Mouse (Mus musculus): ENCODE results near the gene Rft1. TPM values are rescaled to one million over a fixed set of nuclear protein-coding genes. Genes with fewer than 3 reads are reported as not detected.
A peak's percentile ranks its signal among the peaks of the same experiment; 100 is the strongest.

Gene Rft1
- polyA plus RNA-seq, 1 experiment from 2014 or later, result 8.4 TPM

DNA sequence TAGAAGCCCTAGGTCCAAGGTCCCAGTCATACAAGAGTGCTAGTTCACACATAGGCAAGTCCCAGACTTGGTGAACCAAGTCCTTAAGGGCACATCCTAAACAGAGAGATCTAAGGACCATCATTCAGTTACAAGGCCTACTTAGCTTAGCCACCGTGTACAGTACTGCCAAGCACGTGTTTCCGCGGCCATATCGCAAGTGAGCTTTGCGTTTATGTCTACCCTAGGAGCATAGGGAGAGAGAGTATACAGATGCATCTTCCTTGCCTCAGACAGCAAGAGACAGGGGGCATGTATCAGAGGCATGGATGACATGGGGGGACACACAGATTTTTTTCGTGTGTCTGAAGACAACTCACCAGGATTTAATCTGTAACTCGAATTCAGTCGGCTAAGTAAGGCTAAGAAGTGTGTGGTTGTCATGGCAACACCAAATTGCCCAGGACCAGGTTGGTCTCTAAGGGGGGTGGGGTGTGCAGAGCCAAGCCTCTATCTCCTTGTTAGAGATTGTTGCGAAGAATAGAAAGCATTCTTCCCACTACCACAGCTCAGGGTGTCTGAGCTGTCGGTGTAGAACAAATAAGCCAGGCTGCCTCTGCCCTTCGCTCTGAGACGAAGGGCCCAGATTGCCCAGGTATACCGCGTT is 43.4 kb downstream of the Rft1 start:
- no peak overlapping the region for H3K4me3 ChIP-seq (ENCODE audit: low read depth, low read length)
- no peak overlapping the region for H3K9ac ChIP-seq (ENCODE audit: low read depth, low read length)
- no peak for TF ChIP-seq CTCF (IDR thresholded peaks at IDR 0.05; ENCODE audit: low read depth)
- H3K27ac ChIP-seq (ENCODE audit: low read depth, low read length), result no peak overlapping the region
- no peak overlapping the region for H3K4me2 ChIP-seq (replicated peaks; ENCODE audit: low read depth)
- H3K36me3 ChIP-seq (ENCODE audit: control insufficient read depth, insufficient read depth), result no peaks in the 10 kb centered on the region; the same call in 1 of the 2 replicates
- H3K27me3 ChIP-seq (replicated peaks; ENCODE audit: control insufficient read depth, insufficient read depth, low read length), result no peaks in the 10 kb centered on the region
- no peak for ATAC-seq
- WGBS, result 71% methylated on average over 15 of the region's 15 CpGs
- no peaks in the 10 kb centered on the region for H3K4me1 ChIP-seq (replicated peaks; ENCODE audit: control insufficient read depth, insufficient read depth, low read length)
- no peaks in the 10 kb centered on the region for H3K9me3 ChIP-seq (ENCODE audit: control insufficient read depth)

DNA sequence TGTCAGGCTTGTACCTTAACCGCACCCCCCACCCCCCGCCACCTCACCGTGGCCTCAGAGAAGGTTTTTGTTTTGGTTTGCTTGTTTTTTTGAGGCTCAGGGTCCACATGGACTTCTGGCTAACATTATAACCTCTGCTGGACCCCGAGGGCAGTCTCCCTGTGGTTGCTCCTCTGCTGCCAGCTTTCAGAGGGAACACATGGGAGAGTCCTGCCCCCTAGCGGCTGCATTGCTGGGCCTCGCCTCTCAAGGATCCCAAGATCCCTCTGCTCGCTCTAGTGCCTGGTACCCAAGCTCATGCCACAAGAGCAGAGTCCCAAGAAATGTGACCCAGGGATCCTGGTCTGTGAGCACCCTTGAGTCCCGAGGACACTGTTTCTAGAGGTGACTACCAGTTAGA is 45.5 kb downstream of the Rft1 start:
- no peak for ATAC-seq
- peak; percentile 86 for TF ChIP-seq CTCF (IDR thresholded peaks at IDR 0.05; ENCODE audit: low read depth)
- Histone ChIP-seq H3K4me3 (ENCODE audit: low read depth, low read length) (no peak overlapping the region), H3K9me3 (ENCODE audit: control insufficient read depth) (no peaks in the 10 kb centered on the region), H3K4me2 (replicated peaks; ENCODE audit: low read depth) (no peak overlapping the region), H3K4me1 (replicated peaks; ENCODE audit: control insufficient read depth, insufficient read depth, low read length) (no peaks in the 10 kb centered on the region), H3K36me3 (ENCODE audit: control insufficient read depth, insufficient read depth) (no peaks in the 10 kb centered on the region), H3K9ac (ENCODE audit: low read depth, low read length) (no peak overlapping the region), H3K27me3 (replicated peaks; ENCODE audit: control insufficient read depth, insufficient read depth, low read length) (no peaks in the 10 kb centered on the region), H3K27ac (ENCODE audit: low read depth, low read length) (no peak overlapping the region)
- 38% methylated on average over 8 of the region's 8 CpGs for WGBS

DNA sequence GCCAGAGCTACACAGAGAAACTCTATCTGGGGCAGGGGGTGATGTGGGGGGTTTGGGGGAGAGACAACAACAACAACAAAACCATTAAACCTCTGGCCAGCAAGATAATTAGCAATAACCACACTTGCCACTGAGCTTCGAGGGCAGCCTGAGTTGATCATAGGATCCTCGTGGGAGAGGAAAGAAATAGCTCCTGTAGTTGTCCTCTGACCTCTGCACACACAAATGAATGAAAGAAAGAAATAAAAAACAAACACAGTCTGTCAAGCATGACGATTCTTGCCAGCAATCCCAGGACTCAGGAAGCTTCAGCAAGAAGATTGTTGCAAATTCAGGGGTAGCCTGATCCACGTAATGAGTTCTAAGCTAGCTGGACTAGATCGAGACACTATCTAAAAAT is 48.4 kb downstream of the Rft1 start:
- H3K4me1 ChIP-seq (replicated peaks; ENCODE audit: control insufficient read depth, insufficient read depth, low read length), result no peaks in the 10 kb centered on the region
- no peak for TF ChIP-seq CTCF (IDR thresholded peaks at IDR 0.05; ENCODE audit: low read depth)
- no peak for ATAC-seq

DNA sequence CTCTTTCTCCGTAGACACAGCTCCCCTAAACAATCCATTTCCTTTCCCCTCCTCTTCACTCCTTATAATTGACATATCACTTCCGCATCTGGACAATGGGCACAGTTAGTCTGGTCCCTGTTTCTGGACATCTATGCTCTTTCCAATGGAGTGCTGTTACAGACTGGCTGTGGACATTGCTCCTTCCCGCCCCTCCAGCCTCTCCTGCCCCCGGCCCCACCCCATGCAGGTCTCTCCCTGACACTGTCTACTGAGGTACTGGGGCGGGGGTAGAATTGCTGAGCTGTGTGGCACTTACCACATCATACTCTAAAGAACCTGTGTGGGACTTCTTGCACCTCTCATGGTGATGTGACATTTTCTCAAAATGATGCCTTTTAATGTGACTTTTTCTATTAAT is 48.9 kb downstream of the Rft1 start:
- Histone ChIP-seq H3K36me3 (ENCODE audit: control insufficient read depth, insufficient read depth) (no peaks in the 10 kb centered on the region), H3K4me3 (ENCODE audit: low read depth, low read length) (no peak overlapping the region), H3K4me1 (replicated peaks; ENCODE audit: control insufficient read depth, insufficient read depth, low read length) (no peaks in the 10 kb centered on the region), H3K9ac (ENCODE audit: low read depth, low read length) (no peak overlapping the region), H3K27me3 (replicated peaks; ENCODE audit: control insufficient read depth, insufficient read depth, low read length) (no peaks in the 10 kb centered on the region), H3K4me2 (replicated peaks; ENCODE audit: low read depth) (no peak overlapping the region), H3K9me3 (ENCODE audit: control insufficient read depth) (no peaks in the 10 kb centered on the region), H3K27ac (ENCODE audit: low read depth, low read length) (no peak overlapping the region)
- 53% methylated on average over 5 of the region's 5 CpGs for WGBS
- no peak for TF ChIP-seq CTCF (IDR thresholded peaks at IDR 0.05; ENCODE audit: low read depth)
- ATAC-seq, result peak; percentile 37; the same call in 1 of the 2 replicates

More for the DNA sequence above, 48.4 kb downstream of the Rft1 start:
- no peaks in the 10 kb centered on the region for H3K9me3 ChIP-seq (ENCODE audit: control insufficient read depth)
- H3K36me3 ChIP-seq (ENCODE audit: control insufficient read depth, insufficient read depth), result no peaks in the 10 kb centered on the region
- no peak overlapping the region for H3K4me2 ChIP-seq (replicated peaks; ENCODE audit: low read depth)
- 47% methylated on average over 5 of the region's 5 CpGs for WGBS
- H3K27ac ChIP-seq (ENCODE audit: low read depth, low read length), result no peak overlapping the region
- H3K4me3 ChIP-seq (ENCODE audit: low read depth, low read length), result no peak overlapping the region
- H3K9ac ChIP-seq (ENCODE audit: low read depth, low read length), result no peak overlapping the region
- no peaks in the 10 kb centered on the region for H3K27me3 ChIP-seq (replicated peaks; ENCODE audit: control insufficient read depth, insufficient read depth, low read length)

DNA sequence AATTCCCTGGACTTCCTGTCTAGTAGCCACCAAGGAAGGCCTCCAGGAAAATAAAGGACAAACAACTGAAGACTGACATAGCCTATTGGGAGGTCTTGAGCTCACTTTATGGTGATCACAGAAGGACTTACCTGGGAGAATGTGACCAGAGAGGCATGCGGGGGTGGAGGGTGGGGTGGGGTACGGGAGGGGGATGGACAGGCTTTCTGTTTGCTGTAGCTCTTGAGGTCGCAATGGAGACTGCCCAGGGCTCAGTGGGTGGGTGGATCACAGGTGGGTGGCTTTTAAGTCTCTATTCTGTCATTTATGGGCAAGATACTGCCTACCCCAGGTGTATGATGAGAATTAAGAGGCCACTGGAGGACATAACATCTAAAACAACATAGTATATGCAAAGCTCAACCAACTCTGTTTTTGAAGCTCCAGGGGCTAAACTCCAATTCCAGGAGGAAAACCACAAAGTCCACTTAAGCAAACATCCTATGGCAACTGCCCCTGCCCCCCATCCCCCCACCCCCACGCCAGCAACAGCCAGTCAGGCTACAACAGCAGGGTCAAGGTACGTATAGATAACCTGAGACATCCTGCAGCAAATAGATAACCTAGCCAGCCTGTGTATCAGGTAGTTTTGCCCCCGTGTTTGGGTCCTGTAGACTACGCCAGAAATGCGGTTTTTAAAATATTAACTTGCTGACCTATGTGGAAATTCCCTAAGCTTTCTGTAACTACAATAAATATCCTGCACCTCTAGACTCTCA is 50.1 kb downstream of the Rft1 start:
- Histone ChIP-seq H3K27ac (ENCODE audit: low read depth, low read length) (peak overlapping the region; percentile 65), H3K27me3 (replicated peaks; ENCODE audit: control insufficient read depth, insufficient read depth, low read length) (no peaks in the 10 kb centered on the region), H3K4me1 (replicated peaks; ENCODE audit: control insufficient read depth, insufficient read depth, low read length) (no peaks in the 10 kb centered on the region), H3K4me3 (ENCODE audit: low read depth, low read length) (no peak overlapping the region), H3K9me3 (ENCODE audit: control insufficient read depth) (no peaks in the 10 kb centered on the region), H3K9ac (ENCODE audit: low read depth, low read length) (no peak overlapping the region), H3K4me2 (replicated peaks; ENCODE audit: low read depth) (no peak overlapping the region; the same call in 1 of the 2 replicates), H3K36me3 (ENCODE audit: control insufficient read depth, insufficient read depth) (no peaks in the 10 kb centered on the region)
- ATAC-seq, result peak; percentile 63
- no peak for TF ChIP-seq CTCF (IDR thresholded peaks at IDR 0.05; ENCODE audit: low read depth)
- 44% methylated on average over 8 of the region's 8 CpGs for WGBS

DNA sequence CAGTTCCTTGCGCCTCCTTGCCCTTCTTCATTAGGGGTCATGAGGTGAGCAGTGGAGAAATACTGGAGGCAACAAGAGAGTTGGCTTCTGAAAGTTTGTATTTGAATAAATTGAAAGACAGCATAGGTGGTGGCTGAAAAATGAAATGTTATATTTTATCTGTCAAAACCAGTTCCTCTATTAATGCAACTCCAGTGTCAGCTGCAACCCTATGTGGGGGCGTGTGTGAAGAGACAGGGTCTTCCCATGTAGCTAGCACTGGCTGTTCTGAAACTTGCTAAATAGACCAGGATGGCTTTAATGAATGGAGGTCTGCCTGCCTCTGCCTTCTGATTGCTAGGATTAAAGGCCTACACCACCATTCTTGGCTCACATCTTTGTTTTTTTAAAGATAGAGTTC is 57.7 kb downstream of the Rft1 start:
- no peak overlapping the region for H3K9ac ChIP-seq (ENCODE audit: low read depth, low read length)
- H3K27me3 ChIP-seq (replicated peaks; ENCODE audit: control insufficient read depth, insufficient read depth, low read length), result no peaks in the 10 kb centered on the region
- no peak overlapping the region for H3K27ac ChIP-seq (ENCODE audit: low read depth, low read length)
- 95% methylated on average over 2 of the region's 2 CpGs for WGBS
- H3K36me3 ChIP-seq (ENCODE audit: control insufficient read depth, insufficient read depth), result no peaks in the 10 kb centered on the region
- no peak for ATAC-seq
- TF ChIP-seq CTCF (IDR thresholded peaks at IDR 0.05; ENCODE audit: low read depth), result no peak
- H3K4me2 ChIP-seq (replicated peaks; ENCODE audit: low read depth), result no peak overlapping the region
- no peaks in the 10 kb centered on the region for H3K9me3 ChIP-seq (ENCODE audit: control insufficient read depth)
- H3K4me3 ChIP-seq (ENCODE audit: low read depth, low read length), result no peak overlapping the region
- no peaks in the 10 kb centered on the region for H3K4me1 ChIP-seq (replicated peaks; ENCODE audit: control insufficient read depth, insufficient read depth, low read length)
